Mouse (Mus musculus): ENCODE measurements at regions not wholly inside any gene's neighbourhood (a gene's known extent, or its start where the extent isn't known, plus 50 kb on each side); places are given as distances from the start of the nearest gene placed in this dataset.

GRCm38 (mm10) chr2:74981856-74982255 lies 156.3 kb downstream of the Mtx2 start:
- DNase-seq: no peak

GRCm38 (mm10) chr2:74993802-74994201 lies 168.2 kb downstream of the Mtx2 start:
- DNase-seq: no peak

GRCm38 (mm10) chr2:74994998-74995397 lies 169.4 kb downstream of the Mtx2 start:
- no peak for DNase-seq

- DNase-seq: no peak
These were observed 172.1 kb downstream of the Mtx2 start for GRCm38 (mm10) chr2:74997736-74998135.

GRCm38 (mm10) chr2:75000368-75000796 lies 174.8 kb downstream of the Mtx2 start:
- DNase-seq: no peak

- no peak for DNase-seq
These were observed 177.0 kb downstream of the Mtx2 start for GRCm38 (mm10) chr2:75002562-75002961.

- DNase-seq: no peak
These were observed 182.5 kb downstream of the Mtx2 start for GRCm38 (mm10) chr2:75008116-75008515.

- DNase-seq: no peak
These were observed 185.0 kb downstream of the Mtx2 start for GRCm38 (mm10) chr2:75010647-75011046.

- DNase-seq: no peak
These were observed 186.4 kb downstream of the Mtx2 start for GRCm38 (mm10) chr2:75012046-75012445.

GRCm38 (mm10) chr2:75014994-75015728 lies 189.6 kb downstream of the Mtx2 start:
- no peak for DNase-seq

- DNase-seq: no peak
These were observed 193.9 kb downstream of the Mtx2 start for GRCm38 (mm10) chr2:75019459-75019858.

GRCm38 (mm10) chr2:75021639-75022038 lies 196.0 kb downstream of the Mtx2 start:
- no peak for DNase-seq

GRCm38 (mm10) chr2:75028151-75028550 lies 202.5 kb downstream of the Mtx2 start:
- no peak for DNase-seq

GRCm38 (mm10) chr2:75029089-75029693 lies 203.6 kb downstream of the Mtx2 start:
- DNase-seq: no peak

- DNase-seq: no peak
These were observed 209.1 kb downstream of the Mtx2 start for GRCm38 (mm10) chr2:75034708-75035107.

GRCm38 (mm10) chr2:75039066-75039465 lies 213.5 kb downstream of the Mtx2 start:
- DNase-seq: no peak

- no peak for DNase-seq
These were observed 221.3 kb downstream of the Mtx2 start for GRCm38 (mm10) chr2:75046892-75047291.

- DNase-seq: no peak
These were observed 222.5 kb downstream of the Mtx2 start for GRCm38 (mm10) chr2:75048071-75048470.

- peak in 1 of 2 experiments; percentile 20 for DNase-seq
These were observed 229.0 kb downstream of the Mtx2 start for GRCm38 (mm10) chr2:75054474-75055186.

- peak; percentile 45 to 57 for DNase-seq
These were observed 229.6 kb downstream of the Mtx2 start for GRCm38 (mm10) chr2:75055187-75055543.

- DNase-seq: no peak
These were observed 235.4 kb downstream of the Mtx2 start for GRCm38 (mm10) chr2:75061009-75061408.

- DNase-seq: peak; percentile 28 to 31
These were observed 236.0 kb downstream of the Mtx2 start for GRCm38 (mm10) chr2:75061456-75062188.

- DNase-seq: peak; percentile 28 to 38
These were observed 236.5 kb downstream of the Mtx2 start for GRCm38 (mm10) chr2:75062189-75062510.
